Mouse (Mus musculus): ENCODE data around the gene Ube4a. TPM values are rescaled to one million over a fixed set of nuclear protein-coding genes. Genes with fewer than 3 reads are reported as not detected.
A peak's percentile ranks its signal among the peaks of the same experiment; 100 is the strongest.

Gene Ube4a
- polyA plus RNA-seq, 1 experiment = 13.7 TPM

DNA sequence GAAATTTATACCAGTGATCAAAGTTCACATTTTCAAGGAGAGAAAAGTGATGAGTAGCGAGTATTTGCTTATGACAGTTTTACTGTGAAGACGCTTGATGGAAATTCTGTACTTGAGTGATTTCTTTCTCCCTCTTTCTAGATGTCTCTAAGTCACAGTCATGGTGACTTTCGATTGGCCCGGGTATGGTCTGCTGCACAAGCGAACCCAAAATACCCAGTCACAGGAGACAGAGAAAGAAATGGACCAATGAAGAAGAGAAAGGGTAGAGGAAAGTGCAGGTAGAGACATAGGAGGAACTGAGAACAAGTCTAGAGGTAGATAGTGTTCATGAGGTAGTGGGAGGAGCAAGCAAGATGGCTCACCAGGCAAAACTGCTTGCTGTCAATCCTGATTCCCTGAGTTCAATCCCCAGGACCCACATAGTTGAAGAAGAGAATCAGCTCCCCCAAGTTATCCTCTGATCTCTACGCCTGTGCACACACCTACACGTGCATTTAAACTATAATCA is 77.2 kb downstream of the Ube4a start:
- H3K4me3 ChIP-seq (ENCODE audit: insufficient read depth, poor library complexity, severe bottlenecking) = no peak overlapping the region
- H3K27me3 ChIP-seq (ENCODE audit: control insufficient read depth, insufficient read depth, insufficient read length) = peaks cover 4% of the 10 kb centered on the region
- H3K79me3 ChIP-seq (ENCODE audit: low read depth) = no peaks in the 10 kb centered on the region
- TF ChIP-seq MYOG (IDR thresholded peaks at IDR 0.05; ENCODE audit: control insufficient read depth, extremely low read depth, insufficient read length) (no peak), CTCF (IDR thresholded peaks at IDR 0.05; ENCODE audit: control insufficient read depth, insufficient read depth, insufficient read length) (no peak), USF1 (IDR thresholded peaks at IDR 0.05; ENCODE audit: low read depth) (no peak), CEBPB (IDR thresholded peaks at IDR 0.05; ENCODE audit: low read depth) (no peak), MAX (IDR thresholded peaks at IDR 0.05) (no peak)
- H3K36me3 ChIP-seq (ENCODE audit: control insufficient read depth, insufficient read depth) = no peaks in the 10 kb centered on the region
- H3K79me2 ChIP-seq (ENCODE audit: control insufficient read depth, insufficient read depth) = no peaks in the 10 kb centered on the region
- H3ac ChIP-seq (ENCODE audit: control insufficient read depth, insufficient read length, low read depth) = no peak overlapping the region

- peaks cover 26% of the 10 kb centered on the region for H3K79me3 ChIP-seq (ENCODE audit: low read depth)
- H3K36me3 ChIP-seq (ENCODE audit: control insufficient read depth, insufficient read depth) = peaks cover 3% of the 10 kb centered on the region
- peaks cover 4% of the 10 kb centered on the region for H3K27me3 ChIP-seq (ENCODE audit: control insufficient read depth, insufficient read depth, insufficient read length)
- no peak overlapping the region for H3K4me3 ChIP-seq (ENCODE audit: insufficient read depth, poor library complexity, severe bottlenecking)
- H3K79me2 ChIP-seq (ENCODE audit: control insufficient read depth, insufficient read depth) = peaks cover 28% of the 10 kb centered on the region
- TF ChIP-seq USF1 (IDR thresholded peaks at IDR 0.05; ENCODE audit: low read depth) = no peak
- no peak for TF ChIP-seq CTCF (IDR thresholded peaks at IDR 0.05; ENCODE audit: control insufficient read depth, insufficient read depth, insufficient read length)
- peak overlapping the region; percentile 29 for H3ac ChIP-seq (ENCODE audit: control insufficient read depth, insufficient read length, low read depth)
Measured at GRCm38 (mm10) chr9:44882981-44883569, 82.3 kb downstream of the Ube4a start.

GRCm38 (mm10) chr9:44882436-44882980 is 82.9 kb downstream of the Ube4a start:
- TF ChIP-seq MAX (IDR thresholded peaks at IDR 0.05) (no peak), FOSL1 (IDR thresholded peaks at IDR 0.05; ENCODE audit: insufficient read depth, low read length, poor library complexity, severe bottlenecking) (no peak), USF1 (IDR thresholded peaks at IDR 0.05; ENCODE audit: low read depth) (no peak), CTCF (IDR thresholded peaks at IDR 0.05; ENCODE audit: control insufficient read depth, insufficient read depth, insufficient read length) (no peak), MYOG (IDR thresholded peaks at IDR 0.05; ENCODE audit: control insufficient read depth, extremely low read depth, insufficient read length) (no peak), CEBPB (IDR thresholded peaks at IDR 0.05; ENCODE audit: low read depth) (no peak), MYOD1 (IDR thresholded peaks at IDR 0.05; ENCODE audit: control insufficient read depth, insufficient read length, low read depth) (no peak)
- H3K79me3 ChIP-seq (ENCODE audit: low read depth) = peaks cover 32% of the 10 kb centered on the region
- H3K27me3 ChIP-seq (ENCODE audit: control insufficient read depth, insufficient read depth, insufficient read length) = peaks cover 1% of the 10 kb centered on the region
- H3K79me2 ChIP-seq (ENCODE audit: control insufficient read depth, insufficient read depth) = peaks cover 34% of the 10 kb centered on the region
- peaks cover 5% of the 10 kb centered on the region for H3K36me3 ChIP-seq (ENCODE audit: control insufficient read depth, insufficient read depth)
- peak overlapping the region; percentile 29 for H3ac ChIP-seq (ENCODE audit: control insufficient read depth, insufficient read length, low read depth)
- H3K4me3 ChIP-seq (ENCODE audit: insufficient read depth, poor library complexity, severe bottlenecking) = peak overlapping the region; percentile 52

- peaks cover 37% of the 10 kb centered on the region for H3K79me3 ChIP-seq (ENCODE audit: low read depth)
- TF ChIP-seq FOSL1 (IDR thresholded peaks at IDR 0.05; ENCODE audit: insufficient read depth, low read length, poor library complexity, severe bottlenecking) = no peak
- peak; percentile 30 for TF ChIP-seq MAX (IDR thresholded peaks at IDR 0.05)
- no peak for TF ChIP-seq MYOG (IDR thresholded peaks at IDR 0.05; ENCODE audit: control insufficient read depth, extremely low read depth, insufficient read length)
- H3K4me3 ChIP-seq (ENCODE audit: insufficient read depth, poor library complexity, severe bottlenecking) = peak overlapping the region; percentile 52
- H3K79me2 ChIP-seq (ENCODE audit: control insufficient read depth, insufficient read depth) = peaks cover 39% of the 10 kb centered on the region
- peak overlapping the region; percentile 91 for H3ac ChIP-seq (ENCODE audit: control insufficient read depth, insufficient read length, low read depth)
- H3K27me3 ChIP-seq (ENCODE audit: control insufficient read depth, insufficient read depth, insufficient read length) = no peaks in the 10 kb centered on the region
- H3K36me3 ChIP-seq (ENCODE audit: control insufficient read depth, insufficient read depth) = peaks cover 9% of the 10 kb centered on the region
Measured at GRCm38 (mm10) chr9:44881941-44882435, 83.4 kb downstream of the Ube4a start.

DNA sequence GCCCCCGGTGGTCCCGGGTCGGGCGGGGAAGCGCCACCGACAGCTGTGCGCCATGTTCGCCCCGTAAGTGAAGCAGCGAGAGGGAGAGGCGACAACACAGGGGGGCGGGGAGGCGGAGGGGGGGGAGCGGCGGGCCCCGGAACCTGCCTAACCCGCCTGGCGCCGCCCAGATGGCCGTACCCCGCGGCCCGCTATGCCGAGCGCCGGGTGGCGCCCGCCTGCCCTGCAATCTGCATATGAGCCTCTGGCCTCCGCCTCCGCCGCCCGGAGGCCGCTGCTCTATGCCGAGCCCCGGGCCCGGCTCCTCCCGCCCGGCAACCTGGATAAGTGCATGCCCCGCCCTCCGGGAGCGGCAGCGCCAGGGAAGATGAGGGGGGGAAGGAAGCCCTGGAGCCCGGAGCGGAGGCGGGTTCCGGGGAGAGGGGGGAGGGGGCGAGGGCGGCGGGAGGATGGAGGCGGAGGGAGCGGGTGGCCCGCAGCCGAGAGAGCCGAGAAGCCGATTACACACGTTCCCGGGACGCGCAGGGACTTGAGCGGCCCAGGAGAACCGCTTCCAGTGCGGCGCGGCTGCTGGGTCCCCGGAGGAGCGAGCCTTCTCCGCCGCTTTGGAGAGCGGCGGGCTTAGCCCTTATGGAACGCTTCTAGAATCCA is 84.1 kb downstream of the Ube4a start, which contains the start of gene Kmt2a:
Gene Kmt2a (minus strand): TSS at position 76 of the 651 bp plus-strand sequence.
- Histone ChIP-seq H3K4me3 (ENCODE audit: insufficient read depth, poor library complexity, severe bottlenecking) (peak within 1 kb of the TSS; percentile 72), H3ac (ENCODE audit: control insufficient read depth, insufficient read length, low read depth) (peak within 1 kb of the TSS; percentile 98), H3K36me3 (ENCODE audit: control insufficient read depth, insufficient read depth) (peaks cover 11% of the 10 kb centered on the region), H3K27me3 (ENCODE audit: control insufficient read depth, insufficient read depth, insufficient read length) (no peaks in the 10 kb centered on the region), H3K79me2 (ENCODE audit: control insufficient read depth, insufficient read depth) (peaks cover 45% of the 10 kb centered on the region), H3K79me3 (ENCODE audit: low read depth) (peaks cover 44% of the 10 kb centered on the region)
- TF ChIP-seq CEBPB (IDR thresholded peaks at IDR 0.05; ENCODE audit: low read depth) (no peak), FOSL1 (IDR thresholded peaks at IDR 0.05; ENCODE audit: insufficient read depth, low read length, poor library complexity, severe bottlenecking) (no peak), CTCF (IDR thresholded peaks at IDR 0.05; ENCODE audit: control insufficient read depth, insufficient read depth, insufficient read length) (no peak), MYOD1 (IDR thresholded peaks at IDR 0.05; ENCODE audit: control insufficient read depth, insufficient read length, low read depth) (no peak), MYOG (IDR thresholded peaks at IDR 0.05; ENCODE audit: control insufficient read depth, extremely low read depth, insufficient read length) (no peak), MAX (IDR thresholded peaks at IDR 0.05) (no peak), USF1 (IDR thresholded peaks at IDR 0.05; ENCODE audit: low read depth) (no peak)
